Mouse (Mus musculus): ENCODE results near the gene Serpina10.

DNA sequence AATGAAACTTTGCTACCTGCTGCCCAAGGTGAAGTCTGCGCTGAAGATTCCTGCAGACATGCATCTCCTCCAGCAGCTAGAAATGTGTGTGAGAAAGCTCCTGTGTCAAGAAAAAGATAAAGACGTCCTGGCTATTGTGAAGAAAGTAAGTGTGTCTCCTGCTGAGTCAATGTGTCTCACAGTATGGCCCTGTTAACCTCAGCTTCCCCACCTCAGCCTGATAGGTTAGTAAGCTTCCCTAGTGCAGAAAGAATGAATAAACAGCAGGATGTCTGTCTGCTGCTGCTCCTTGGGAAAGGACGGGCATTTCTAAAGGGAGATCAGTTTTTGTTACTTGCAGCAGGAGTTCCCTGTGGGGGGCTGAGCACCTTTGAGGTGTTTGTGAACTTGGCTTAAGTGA is 30.9 kb downstream of the Serpina10 start:
- no peak for TF ChIP-seq CTCF (IDR thresholded peaks at IDR 0.05; ENCODE audit: insufficient read depth, low read depth, low read length)
- no peak for TF ChIP-seq POLR2A (IDR thresholded peaks at IDR 0.05; ENCODE audit: insufficient read depth, low read depth, low read length)

Measured in olfactory bulb, adult 2 months (tissue).